Mouse (Mus musculus) liver, embryonic 16.5 days (tissue): ENCODE data around the gene Cib2. TPM values are rescaled to one million over a fixed set of nuclear protein-coding genes. Genes with fewer than 3 reads are reported as not detected.

Source experiments
- ATAC-seq: fragments of 200-750 bp; cut with Nextera tagmentation; 2 replicates; pipeline ENCODE4 v1.8.0; 2017; ENCODE audit warnings: low read depth, mild to moderate bottlenecking, moderate number of reproducible peaks, moderate library complexity
- H3K27ac ChIP-seq: fragments of 300-500 bp; sonication (generic); 2 replicates; pipeline ENCODE4 v1.5.1; 2014; ENCODE audit warnings: mild to moderate bottlenecking, low read length
- H3K27me3 ChIP-seq: fragments of 300-500 bp; sonication (generic); 2 replicates; pipeline ENCODE4 v1.6.1; 2014; ENCODE audit warnings: low read depth, low read length, mixed read lengths; ENCODE audit not compliant: control insufficient read depth, insufficient read depth
- H3K36me3 ChIP-seq: fragments of 300-500 bp; sonication (generic); 2 replicates; pipeline ENCODE4 v1.6.1; 2014; ENCODE audit warnings: mild to moderate bottlenecking; ENCODE audit not compliant: control insufficient read depth, insufficient read depth
- H3K4me1 ChIP-seq: fragments of 300-500 bp; sonication (generic); 2 replicates; pipeline ENCODE4 v1.6.1; 2014; ENCODE audit warnings: low read depth, low read length, mixed read lengths; ENCODE audit not compliant: control insufficient read depth
- H3K4me2 ChIP-seq: fragments of 300-500 bp; sonication (generic); 2 replicates; pipeline ENCODE4 v1.6.1; 2014; ENCODE audit warnings: low read depth, low read length, mixed read lengths
- H3K4me3 ChIP-seq: fragments of 300-500 bp; sonication (generic); 2 replicates; pipeline ENCODE4 v1.5.1; 2014; ENCODE audit warnings: low read depth, mild to moderate bottlenecking, low read length
- H3K9ac ChIP-seq: fragments of 300-500 bp; sonication (generic); 2 replicates; pipeline ENCODE4 v1.6.1; 2014; ENCODE audit warnings: low read depth, low read length
- H3K9me3 ChIP-seq: fragments of 300-500 bp; sonication (generic); replicated peaks from 2 replicates; pipeline ENCODE4 v1.6.1; 2016; ENCODE audit warnings: low read length; ENCODE audit not compliant: control insufficient read depth
- WGBS: fragments of 180-500 bp; shearing (Covaris S2); extraction: QIAGEN DNeasy Blood & Tissue Kit; methylation state at CpG from one replicate; pipeline ENCODE4 v1.1.7; 2014; ENCODE audit not compliant: insufficient replicate concordance; 5-methylcytosine and 5-hydroxymethylcytosine counted together
- polyA plus RNA-seq: library from polyadenylated mRNA; unstranded; fragments of >200 nt; fragmentation: Nextera tagmentation; extraction: Ambion mirVana; gene quantifications from 2 replicates; pipeline ENCODE4 v1.2.1, GENCODE M21; 2015

Gene Cib2
- polyA plus RNA-seq, 1 experiment from 2014 or later: 1.4 TPM

DNA sequence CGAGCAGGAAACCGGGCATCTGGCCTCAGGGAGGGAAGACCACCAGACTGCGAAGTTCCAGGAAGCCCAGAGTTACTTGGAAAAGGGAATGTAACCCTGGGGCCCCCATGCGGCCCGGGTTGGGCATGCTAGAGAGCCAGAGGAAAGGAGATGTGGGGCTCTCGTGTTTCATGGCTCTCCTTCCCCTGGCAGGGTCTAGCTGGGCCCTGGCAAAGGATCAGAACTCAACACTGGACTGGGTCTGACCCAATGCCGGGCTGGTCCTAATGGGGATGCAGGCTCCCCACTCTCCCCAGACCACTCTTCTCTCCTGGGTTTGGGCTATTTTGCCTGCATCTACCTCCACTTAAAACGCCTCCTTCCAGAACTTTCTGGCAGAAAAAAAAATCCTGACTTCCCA, 1.3 kb downstream of the Cib2 start:
- WGBS: 73% methylated on average over 8 of the region's 8 CpGs
- no peaks in the 10 kb centered on the region for H3K36me3 ChIP-seq
- peaks cover 11% of the 10 kb centered on the region for H3K27me3 ChIP-seq
- no peak overlapping the region for H3K4me3 ChIP-seq
- H3K9ac ChIP-seq: no peak overlapping the region
- ATAC-seq: no peak
- peaks cover 11% of the 10 kb centered on the region for H3K4me1 ChIP-seq
- no peaks in the 10 kb centered on the region for H3K9me3 ChIP-seq
- no peak overlapping the region for H3K27ac ChIP-seq
- H3K4me2 ChIP-seq: no peak overlapping the region

DNA sequence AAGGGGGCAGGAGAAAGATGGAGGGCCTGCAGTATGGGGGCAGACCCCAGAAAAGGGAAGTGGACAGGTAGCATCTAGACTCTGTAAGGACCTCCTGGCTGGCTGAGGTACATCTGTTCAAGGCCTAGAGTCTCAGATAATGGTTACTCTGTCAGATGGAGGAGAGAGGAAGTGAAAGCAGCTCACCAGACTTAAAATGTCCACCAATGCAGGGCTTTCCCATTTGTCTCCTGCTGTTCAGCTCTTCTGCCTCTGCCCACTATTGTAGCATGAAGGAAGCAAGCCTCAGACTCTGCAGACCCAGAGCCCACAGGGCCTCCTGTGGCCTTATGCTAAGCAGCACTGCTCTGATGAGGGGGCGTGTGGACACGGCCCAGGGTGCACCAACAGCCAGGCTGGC, 5.0 kb downstream of the Cib2 start:
- ATAC-seq: no peak
- H3K9ac ChIP-seq: no peak overlapping the region
- WGBS: 61% methylated on average over 2 of the region's 2 CpGs

DNA sequence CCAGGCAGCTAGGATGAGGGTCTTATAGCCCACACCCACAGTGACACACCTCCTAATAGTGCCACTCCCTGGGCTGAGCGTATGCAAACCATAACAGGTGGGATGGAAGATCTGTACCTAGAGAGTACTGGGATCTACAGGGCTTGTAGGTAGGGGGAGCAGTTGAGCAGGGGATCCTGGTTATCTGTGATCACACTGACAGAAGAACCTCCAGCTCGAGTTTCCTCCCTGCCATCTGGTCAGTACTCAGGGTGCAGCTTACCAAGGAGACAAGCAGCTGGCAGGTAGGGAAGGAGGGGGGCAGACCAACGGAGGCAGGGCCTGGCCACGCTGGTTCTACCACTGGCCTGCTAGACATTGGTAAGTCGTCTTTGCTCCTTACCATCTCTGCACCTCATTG, 7.6 kb downstream of the Cib2 start:
- Histone ChIP-seq H3K4me2 (no peak overlapping the region), H3K27ac (no peak overlapping the region), H3K9me3 (no peaks in the 10 kb centered on the region), H3K4me1 (no peaks in the 10 kb centered on the region), H3K36me3 (no peaks in the 10 kb centered on the region), H3K4me3 (no peak overlapping the region), H3K9ac (no peak overlapping the region), H3K27me3 (no peaks in the 10 kb centered on the region)
- WGBS: 16% methylated on average over 5 of the region's 5 CpGs
- ATAC-seq: peak; percentile 24; the same call in 1 of the 2 replicates

More for the DNA sequence above, 5.0 kb downstream of the Cib2 start:
- peaks cover 11% of the 10 kb centered on the region for H3K27me3 ChIP-seq
- no peaks in the 10 kb centered on the region for H3K36me3 ChIP-seq
- H3K9me3 ChIP-seq: no peaks in the 10 kb centered on the region
- no peak overlapping the region for H3K4me2 ChIP-seq
- peaks cover 7% of the 10 kb centered on the region for H3K4me1 ChIP-seq
- H3K4me3 ChIP-seq: no peak overlapping the region
- H3K27ac ChIP-seq: no peak overlapping the region

DNA sequence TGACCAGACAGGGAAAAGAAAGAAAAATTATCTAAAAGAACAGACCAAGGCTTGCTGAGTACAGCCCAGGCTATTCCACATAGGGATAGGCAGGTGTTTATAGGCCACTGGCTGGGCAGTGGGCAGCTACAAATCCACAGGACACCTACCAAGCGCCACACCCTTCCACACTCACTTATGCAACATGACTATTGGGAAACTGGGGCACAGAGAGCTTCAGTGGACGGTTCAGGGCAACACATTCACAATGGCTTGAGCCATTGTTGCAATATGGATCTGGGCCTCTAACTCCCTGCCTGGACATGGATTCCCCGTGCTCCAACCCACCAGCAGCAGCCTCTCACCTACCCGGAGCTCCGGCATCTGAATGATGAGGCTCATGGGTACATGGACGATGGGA, 10.6 kb downstream of the Cib2 start:
- no peak overlapping the region for H3K4me2 ChIP-seq
- 66% methylated on average over 6 of the region's 6 CpGs for WGBS
- H3K27me3 ChIP-seq: no peaks in the 10 kb centered on the region
- no peak overlapping the region for H3K4me3 ChIP-seq
- no peak for ATAC-seq
- no peak overlapping the region for H3K9ac ChIP-seq
- no peaks in the 10 kb centered on the region for H3K36me3 ChIP-seq
- H3K9me3 ChIP-seq: no peaks in the 10 kb centered on the region
- no peaks in the 10 kb centered on the region for H3K4me1 ChIP-seq
- H3K27ac ChIP-seq: no peak overlapping the region

DNA sequence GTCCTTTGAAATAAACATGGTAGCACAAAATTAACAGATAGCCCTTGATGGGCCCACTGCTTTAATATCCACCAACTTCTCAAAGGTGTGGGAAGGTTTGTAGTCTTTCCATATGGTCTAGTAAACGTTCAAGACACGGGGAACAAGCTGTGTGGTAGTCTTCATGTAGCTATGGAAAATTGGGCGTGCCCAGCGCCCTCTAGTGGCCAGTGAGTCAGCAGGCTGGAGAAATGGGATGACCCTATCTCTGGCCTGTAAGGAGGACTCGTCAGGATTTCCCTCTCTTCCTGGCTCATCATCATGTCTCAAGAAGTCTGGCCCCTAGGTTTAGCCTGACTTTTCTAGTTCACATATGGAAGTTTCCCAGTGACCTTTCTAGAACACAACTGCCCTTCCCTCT, 12.5 kb downstream of the Cib2 start:
- WGBS: 2% methylated on average over 5 of the region's 5 CpGs
- no peaks in the 10 kb centered on the region for H3K27me3 ChIP-seq
- H3K4me2 ChIP-seq: no peak overlapping the region
- no peak for ATAC-seq
- no peak overlapping the region for H3K27ac ChIP-seq
- no peaks in the 10 kb centered on the region for H3K9me3 ChIP-seq
- no peak overlapping the region for H3K4me3 ChIP-seq
- H3K9ac ChIP-seq: no peak overlapping the region
- no peaks in the 10 kb centered on the region for H3K36me3 ChIP-seq
- H3K4me1 ChIP-seq: no peaks in the 10 kb centered on the region

DNA sequence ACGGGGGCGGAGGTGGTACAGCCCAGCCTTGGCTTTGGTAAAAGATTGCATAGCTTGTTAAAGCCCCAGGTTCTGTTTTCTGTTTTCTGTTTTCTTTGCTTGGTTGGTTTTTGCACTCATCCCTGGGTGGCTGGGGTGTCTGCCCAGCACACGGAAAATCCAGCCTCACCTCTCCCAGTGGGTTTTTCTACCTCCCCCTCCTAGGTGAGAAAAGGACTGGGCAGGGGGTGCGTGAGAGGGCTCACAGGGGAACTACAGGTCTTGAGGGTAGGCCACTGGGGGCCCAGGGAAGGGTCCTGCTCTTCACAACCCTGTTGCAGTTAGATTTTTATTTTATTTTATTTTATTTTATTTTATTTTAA, 15.1 kb downstream of the Cib2 start:
- H3K27ac ChIP-seq: no peak overlapping the region
- H3K27me3 ChIP-seq: no peaks in the 10 kb centered on the region
- no peak for ATAC-seq
- H3K4me3 ChIP-seq: no peak overlapping the region
- 68% methylated on average over 4 of the region's 4 CpGs for WGBS
- H3K9ac ChIP-seq: no peak overlapping the region
- H3K9me3 ChIP-seq: no peaks in the 10 kb centered on the region
- no peaks in the 10 kb centered on the region for H3K4me1 ChIP-seq
- H3K4me2 ChIP-seq: no peak overlapping the region
- H3K36me3 ChIP-seq: no peaks in the 10 kb centered on the region

DNA sequence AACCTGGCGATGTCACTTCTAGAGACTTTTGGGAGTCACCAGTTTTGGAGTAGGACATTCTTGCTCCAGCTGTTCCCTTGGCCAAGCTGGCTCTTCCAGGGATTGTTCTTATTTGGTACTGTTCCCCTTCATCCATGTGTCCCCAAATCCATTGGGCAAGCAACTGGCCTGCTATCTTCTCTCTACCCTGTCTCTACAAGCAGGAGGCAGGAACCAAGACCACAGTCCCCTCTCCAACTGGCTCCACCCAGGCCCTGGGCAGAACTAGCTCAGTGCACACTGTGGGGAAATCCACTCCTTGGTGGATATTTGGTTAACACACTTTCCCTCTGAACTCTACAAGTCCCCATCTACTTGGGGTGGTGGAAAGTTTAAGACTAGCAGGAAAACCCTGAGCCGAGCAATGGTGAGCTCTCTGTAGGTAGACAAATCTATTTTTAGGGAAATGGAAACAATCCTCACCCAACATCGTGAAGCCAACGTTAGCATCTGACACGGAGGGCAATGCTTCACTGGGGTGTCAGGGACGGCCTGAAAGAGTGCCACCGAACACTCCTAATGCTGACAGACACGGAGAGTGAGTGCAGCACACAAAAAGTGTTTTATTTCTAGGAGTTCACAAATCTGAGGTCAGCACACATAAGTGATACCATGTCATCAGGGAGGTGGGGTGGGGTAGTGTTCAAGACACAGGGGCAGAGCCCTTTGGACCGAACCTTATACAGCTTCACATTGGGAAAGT, 15.6 kb downstream of the Cib2 start:
- H3K4me2 ChIP-seq: no peak overlapping the region
- H3K4me1 ChIP-seq: no peaks in the 10 kb centered on the region
- WGBS: 64% methylated on average over 9 of the region's 9 CpGs
- no peaks in the 10 kb centered on the region for H3K27me3 ChIP-seq
- H3K27ac ChIP-seq: no peak overlapping the region
- no peak overlapping the region for H3K4me3 ChIP-seq
- ATAC-seq: no peak
- H3K36me3 ChIP-seq: no peaks in the 10 kb centered on the region
- no peaks in the 10 kb centered on the region for H3K9me3 ChIP-seq
- no peak overlapping the region for H3K9ac ChIP-seq

DNA sequence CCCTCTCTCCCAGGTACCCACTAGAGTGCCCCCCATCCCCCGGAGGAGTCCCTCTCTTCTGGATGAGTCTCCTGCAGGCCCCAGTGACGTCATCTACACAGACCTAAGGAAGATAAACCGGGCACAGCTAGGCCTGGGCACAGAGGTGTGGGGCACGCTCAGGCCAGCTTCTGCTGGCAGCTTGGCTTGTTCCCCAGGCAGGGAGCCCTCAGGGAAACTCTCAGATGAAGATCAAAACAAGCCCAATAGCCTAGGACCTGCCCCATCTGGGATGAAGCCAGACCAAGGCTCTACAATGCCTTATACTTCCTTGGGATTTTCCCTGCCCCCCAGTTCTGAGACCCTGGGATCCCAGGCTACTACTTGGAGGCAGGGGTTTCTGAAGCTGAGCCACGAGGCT, 19.2 kb downstream of the Cib2 start:
- Histone ChIP-seq H3K4me3 (no peak overlapping the region), H3K4me2 (no peak overlapping the region)
- WGBS: 48% methylated on average over 5 of the region's 5 CpGs

DNA sequence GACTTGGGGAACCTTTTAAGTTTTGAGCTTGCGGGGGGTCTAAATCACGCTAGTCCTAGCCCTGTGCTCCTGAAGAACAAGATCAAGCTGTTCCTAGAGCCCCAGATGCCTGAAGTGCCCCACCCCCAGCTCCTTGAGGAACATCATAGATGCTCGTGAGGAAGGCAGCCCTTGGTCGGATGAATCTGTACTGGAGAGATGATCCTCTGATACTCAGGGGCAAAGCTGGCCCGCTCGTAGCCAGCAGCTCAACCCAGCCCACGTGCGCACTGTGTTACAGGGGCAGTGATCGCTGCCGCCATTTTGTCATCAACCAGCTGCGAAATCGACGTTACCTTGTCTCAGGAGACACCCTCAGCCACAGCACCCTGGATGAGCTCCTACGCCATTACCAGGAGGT, 21.3 kb downstream of the Cib2 start, which contains the start of gene Sh2d7:
Gene Sh2d7 (plus strand): TSS at position 301 of the 400 bp plus-strand sequence.
- WGBS: 79% methylated on average over 14 of the region's 14 CpGs
- H3K36me3 ChIP-seq: no peaks in the 10 kb centered on the region
- ATAC-seq: no peak

More for the DNA sequence above, 19.2 kb downstream of the Cib2 start:
- no peak overlapping the region for H3K27ac ChIP-seq
- no peaks in the 10 kb centered on the region for H3K36me3 ChIP-seq
- no peaks in the 10 kb centered on the region for H3K9me3 ChIP-seq
- H3K4me1 ChIP-seq: no peaks in the 10 kb centered on the region
- no peak for ATAC-seq
- H3K27me3 ChIP-seq: no peaks in the 10 kb centered on the region
- H3K9ac ChIP-seq: no peak overlapping the region

More for the DNA sequence above, 21.3 kb downstream of the Cib2 start, which contains the start of gene Sh2d7:
- H3K4me1 ChIP-seq: no peaks in the 10 kb centered on the region
- no peak within 1 kb of the TSS for H3K27ac ChIP-seq
- H3K9ac ChIP-seq: no peak within 1 kb of the TSS
- H3K4me3 ChIP-seq: no peak within 1 kb of the TSS
- H3K4me2 ChIP-seq: no peak within 1 kb of the TSS
- H3K27me3 ChIP-seq: no peaks in the 10 kb centered on the region
- no peaks in the 10 kb centered on the region for H3K9me3 ChIP-seq
